Mouse (Mus musculus) left cerebral cortex, adult 6 months (tissue): ENCODE data around the gene Tmem251. TPM values are rescaled to one million over a fixed set of nuclear protein-coding genes. Genes with fewer than 3 reads are reported as not detected.

ENCODE experiments used
- long read RNA-seq, 2 experiments: library from polyadenylated mRNA; unstranded; transcript quantifications; one replicate each; pipeline ENCODE4 v2.0.0; 2019 to 2020
- polyA plus RNA-seq: library from polyadenylated mRNA; unstranded; fragments of <200 nt; fragmentation: Nextera tagmentation; gene quantifications from 2 replicates; pipeline ENCODE4 v1.2.3, GENCODE M21; 2021

Gene Tmem251
- 3.7 and 7.1 TPM in 2 replicates for polyA plus RNA-seq
- long read RNA-seq, experiment 1, partial matches to known transcripts, result 0 of 9 reads
- long read RNA-seq, experiment 1, other reads (novel, unspliced or antisense), result 6 of 9 reads
- long read RNA-seq, experiment 2, partial matches to known transcripts, result 0 of 12 reads
- long read RNA-seq, experiment 2, other reads (novel, unspliced or antisense), result 11 of 12 reads

DNA sequence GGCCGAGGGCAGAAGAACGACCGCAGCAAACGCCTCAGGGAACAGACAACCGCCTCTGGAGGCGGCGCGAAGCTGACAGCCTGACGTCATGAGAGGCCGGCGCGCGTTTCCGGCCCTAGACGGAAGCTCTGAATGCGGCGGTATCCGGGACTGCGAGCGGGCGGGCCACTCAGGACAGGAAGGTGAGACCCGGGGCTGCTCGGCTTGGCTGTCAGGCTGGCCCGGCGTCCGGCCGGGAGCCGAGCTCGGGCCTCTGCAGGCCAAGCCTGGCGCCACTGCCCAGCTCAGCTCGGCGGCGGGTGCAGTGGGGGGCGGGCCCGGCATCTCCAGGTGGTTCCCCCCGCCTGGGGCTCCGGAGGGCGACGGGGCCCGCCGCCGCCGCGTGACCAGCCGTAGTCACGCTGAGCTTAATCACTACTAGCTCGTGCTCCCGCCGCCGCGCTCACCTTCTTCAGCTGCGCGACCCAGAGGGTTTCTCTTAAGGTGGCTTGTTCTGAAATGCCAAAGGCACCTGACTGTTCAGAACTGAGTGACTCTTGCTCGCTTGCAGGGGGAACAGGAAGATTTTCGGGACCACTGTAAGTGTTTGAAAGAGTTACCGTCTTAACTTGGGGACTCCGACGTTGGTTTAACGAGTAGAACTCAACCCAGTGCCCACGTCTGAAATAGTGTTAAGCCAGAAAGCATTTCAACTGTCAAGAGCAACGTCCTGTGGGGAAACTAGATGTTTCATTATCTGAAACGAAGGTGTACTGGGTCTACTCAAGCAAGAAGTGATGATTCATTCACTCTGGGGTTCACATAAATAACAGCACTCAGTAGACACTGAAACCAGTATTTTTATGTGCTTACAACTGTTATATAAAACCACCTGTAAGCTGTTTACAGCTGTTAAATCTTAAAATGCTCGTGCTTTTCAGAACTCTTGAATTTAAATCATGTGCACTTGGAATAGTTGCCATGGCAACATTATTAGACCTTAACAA is at the start of gene Tmem251, which contains the start of gene Moap1:
Gene Tmem251 (plus strand): TSS at position 174 of the 986 bp plus-strand sequence.
Gene Moap1 (minus strand): TSS at position 73 of the 986 bp plus-strand sequence.

DNA sequence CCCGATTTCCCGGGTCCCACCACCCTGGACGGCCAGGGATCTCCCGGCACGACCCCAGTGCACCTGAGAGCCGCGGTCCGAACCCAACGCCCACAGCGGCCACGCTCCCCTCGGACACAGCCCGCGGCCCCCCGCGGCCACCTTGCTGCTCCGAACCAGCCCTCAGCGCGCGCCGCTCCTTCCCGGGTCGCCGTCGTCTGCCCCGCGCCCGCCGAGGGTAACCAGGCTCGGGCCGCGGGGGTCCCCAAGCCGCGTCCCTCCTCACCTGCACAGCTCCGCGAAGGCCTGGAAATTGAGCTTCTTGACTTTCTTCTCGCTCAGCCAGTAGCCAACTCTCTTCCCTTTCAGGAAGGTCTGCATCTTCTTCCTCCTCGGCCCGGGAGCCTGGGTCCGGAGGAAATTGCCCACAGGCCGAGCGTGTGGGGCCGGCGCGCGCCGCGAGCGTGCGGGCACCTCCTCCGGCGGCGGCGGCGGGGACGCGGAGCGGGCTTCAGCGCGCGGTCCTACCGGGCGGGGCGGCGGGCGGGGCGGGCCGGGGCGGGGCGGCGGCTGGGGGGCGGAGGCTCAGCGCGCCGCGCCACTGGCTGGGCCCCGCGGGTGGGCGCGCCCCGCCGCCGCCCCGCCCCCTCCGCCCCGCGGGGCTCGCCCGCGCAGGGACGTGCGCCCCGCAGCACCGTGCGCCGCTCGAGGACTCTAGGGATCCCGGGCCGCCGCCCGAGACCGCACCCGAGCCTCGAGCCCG is 38.9 kb upstream of the Tmem251 start, which contains the start of gene Itpk1:
Gene Itpk1 (minus strand): TSS at position 474 of the 742 bp plus-strand sequence.

DNA sequence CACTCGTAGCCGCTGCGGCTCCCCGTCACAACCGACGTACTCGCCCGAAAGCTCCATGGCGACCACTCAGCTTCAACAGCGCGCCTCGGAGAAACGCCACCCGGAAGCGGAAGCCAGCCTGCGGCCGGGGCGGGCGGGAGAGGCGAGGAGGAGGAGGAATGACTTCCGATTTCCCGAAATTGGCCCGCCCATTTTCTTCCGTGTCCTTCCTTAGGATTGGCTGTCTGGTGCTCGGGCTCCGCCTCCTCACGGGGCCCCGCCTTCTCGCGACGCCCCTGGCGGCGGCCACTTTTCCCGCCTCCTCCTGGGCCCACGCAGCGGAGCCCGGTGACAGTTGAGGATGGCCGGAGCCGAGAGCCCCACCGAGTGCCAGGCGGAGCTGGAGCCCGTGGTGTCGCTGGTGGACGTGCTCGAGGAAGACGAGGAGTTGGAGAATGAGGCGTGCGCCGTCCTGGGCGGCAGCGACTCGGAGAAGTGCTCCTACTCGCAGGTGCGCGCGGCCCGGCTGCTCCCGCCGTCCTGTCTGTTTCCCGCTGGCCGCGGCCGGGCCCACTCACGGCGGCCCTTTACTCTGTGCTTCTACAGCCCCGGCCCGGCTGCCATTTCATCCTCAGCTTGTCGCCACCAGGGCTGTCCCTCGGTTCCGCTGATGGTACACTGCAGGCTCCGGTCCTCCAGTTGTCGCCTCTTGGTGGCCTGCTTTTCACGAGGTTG is 14.3 kb downstream of the Tmem251 start, which contains the start of the genes Gm28051, Gon7 and Ubr7:
Gene Gm28051 (minus strand): TSS at position 77 of the 714 bp plus-strand sequence.
Gene Gon7 (minus strand): TSS at position 115 of the 714 bp plus-strand sequence.
Gene Ubr7 (plus strand): TSS at position 279 of the 714 bp plus-strand sequence.

DNA sequence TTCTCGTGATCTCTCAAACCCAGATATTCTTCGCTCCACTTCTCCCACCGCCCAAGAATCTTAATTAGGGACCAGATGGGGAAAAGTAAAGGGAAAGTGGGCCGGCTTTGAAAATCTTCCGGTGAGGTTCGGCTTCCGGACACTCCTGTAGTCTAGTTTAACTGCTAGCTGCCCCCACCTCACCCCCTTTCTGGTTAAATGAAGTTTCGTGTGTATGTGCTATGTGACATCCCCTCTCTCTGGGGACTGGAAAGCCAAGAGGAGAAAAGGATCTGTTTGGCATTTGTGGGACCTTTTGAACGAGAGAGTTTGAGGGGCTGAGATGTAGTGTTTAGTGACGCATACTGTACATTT is 14.8 kb downstream of the Tmem251 start, which contains the start of gene Gm20604:
Gene Gm20604 (minus strand): TSS at position 270 of the 354 bp plus-strand sequence.

Other genes with a start within 250 kb of the Tmem251 start
- 112 and 202 TPM in 2 replicates for gene Chga, start 188.8 kb upstream of the Tmem251 start, polyA plus RNA-seq
- 32.2 and 33.5 TPM in 2 replicates for gene Itpk1, start 38.8 kb upstream of the Tmem251 start, polyA plus RNA-seq
- gene Moap1, start 101 bp upstream of the Tmem251 start, polyA plus RNA-seq, result 42.5 and 55.0 TPM in 2 replicates
- gene Gm28051, start 14.0 kb downstream of the Tmem251 start, polyA plus RNA-seq, result not detected in 2 replicates
- 26.5 and 29.7 TPM in 2 replicates for gene Gon7, start 14.0 kb downstream of the Tmem251 start, polyA plus RNA-seq
- 22.8 and 24.7 TPM in 2 replicates for gene Ubr7, start 14.2 kb downstream of the Tmem251 start, polyA plus RNA-seq
- 25.6 and 25.9 TPM in 2 replicates for gene Gm20604, start 14.9 kb downstream of the Tmem251 start, polyA plus RNA-seq
- gene Btbd7, start 134.7 kb downstream of the Tmem251 start, polyA plus RNA-seq, result 1.6 and 6.6 TPM in 2 replicates
- gene Cox8c, start 155.6 kb downstream of the Tmem251 start, polyA plus RNA-seq, result not detected in 2 replicates
- 3.8 and 4.4 TPM in 2 replicates for gene Unc79, start 205.1 kb downstream of the Tmem251 start, polyA plus RNA-seq